Mouse (Mus musculus) E14TG2a.4 (cell line): Measurements from ENCODE around the gene Kcnh7.

Experiments used
- H3K27me3 ChIP-seq: 2 replicates; pipeline ENCODE4 v1.6.1; 2014; ENCODE audit warnings: low read length, control low read depth; ENCODE audit not compliant: insufficient read depth
- H3K36me3 ChIP-seq: 2 replicates; pipeline ENCODE4 v1.6.1; 2014; ENCODE audit warnings: low read length, control low read depth; ENCODE audit not compliant: insufficient read depth
- H3K4me1 ChIP-seq: replicated peaks from 2 replicates; pipeline ENCODE4 v1.6.1; 2014; ENCODE audit warnings: low read depth, low read length, control low read depth
- H3K4me3 ChIP-seq: replicated peaks from 2 replicates; pipeline ENCODE4 v1.5.1; 2014; ENCODE audit warnings: mild to moderate bottlenecking, low read length
- H3K9me3 ChIP-seq: 2 replicates; pipeline ENCODE4 v1.6.1; 2014; ENCODE audit warnings: low read length, control low read depth
- CTCF ChIP-seq: conservative IDR thresholded peaks from 2 replicates; pipeline ENCODE4 v1.5.1; 2014; ENCODE audit warnings: low read length
- NANOG ChIP-seq: IDR thresholded peaks from 2 replicates; pipeline ENCODE4 v1.6.1; 2014; ENCODE audit warnings: borderline replicate concordance, low read length, mixed read lengths
- POU5F1 ChIP-seq: IDR thresholded peaks from 2 replicates; pipeline ENCODE4 v1.6.1; 2014; ENCODE audit warnings: low read length, borderline replicate concordance

Kcnh7 gene

DNA sequence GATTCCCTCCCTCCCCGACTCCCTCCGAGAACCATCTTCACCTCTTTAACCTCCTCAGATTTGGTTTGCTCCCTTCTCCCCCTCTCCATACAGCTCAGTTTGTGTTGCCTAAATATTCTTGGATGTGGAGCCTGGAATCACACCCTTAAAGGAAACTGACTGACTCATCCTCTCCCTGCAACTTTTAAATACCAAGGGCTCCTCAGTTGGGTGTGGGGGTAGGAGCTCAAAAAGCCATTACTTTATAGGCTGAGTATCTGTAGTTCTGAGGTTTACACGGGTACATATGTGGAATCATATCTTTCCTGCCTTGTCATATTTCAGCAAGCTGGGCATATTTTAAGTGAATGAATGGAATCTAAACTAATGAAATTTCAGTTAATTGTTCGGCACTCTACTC lies 174.9 kb downstream of the Kcnh7 start:
- no peaks in the 10 kb centered on the region for H3K9me3 ChIP-seq
- no peak overlapping the region for H3K4me3 ChIP-seq
- H3K4me1 ChIP-seq = no peaks in the 10 kb centered on the region
- no peak for TF ChIP-seq POU5F1
- no peak for TF ChIP-seq CTCF
- no peak for TF ChIP-seq NANOG
- H3K36me3 ChIP-seq = no peaks in the 10 kb centered on the region
- no peaks in the 10 kb centered on the region for H3K27me3 ChIP-seq

- no peak for TF ChIP-seq NANOG
- TF ChIP-seq CTCF = no peak
- TF ChIP-seq POU5F1 = no peak
- no peaks in the 10 kb centered on the region for H3K36me3 ChIP-seq
- no peaks in the 10 kb centered on the region for H3K9me3 ChIP-seq
- no peaks in the 10 kb centered on the region for H3K4me1 ChIP-seq
- no peak overlapping the region for H3K4me3 ChIP-seq
- no peaks in the 10 kb centered on the region for H3K27me3 ChIP-seq
Measured at GRCm38 (mm10) chr2:63002784-63003183, 181.3 kb downstream of the Kcnh7 start.

- TF ChIP-seq NANOG (no peak), CTCF (no peak), POU5F1 (no peak)
- Histone ChIP-seq H3K4me1 (no peaks in the 10 kb centered on the region), H3K4me3 (no peak overlapping the region), H3K9me3 (no peaks in the 10 kb centered on the region), H3K27me3 (no peaks in the 10 kb centered on the region), H3K36me3 (no peaks in the 10 kb centered on the region)
Measured at GRCm38 (mm10) chr2:62997692-62998091, 186.4 kb downstream of the Kcnh7 start.

DNA sequence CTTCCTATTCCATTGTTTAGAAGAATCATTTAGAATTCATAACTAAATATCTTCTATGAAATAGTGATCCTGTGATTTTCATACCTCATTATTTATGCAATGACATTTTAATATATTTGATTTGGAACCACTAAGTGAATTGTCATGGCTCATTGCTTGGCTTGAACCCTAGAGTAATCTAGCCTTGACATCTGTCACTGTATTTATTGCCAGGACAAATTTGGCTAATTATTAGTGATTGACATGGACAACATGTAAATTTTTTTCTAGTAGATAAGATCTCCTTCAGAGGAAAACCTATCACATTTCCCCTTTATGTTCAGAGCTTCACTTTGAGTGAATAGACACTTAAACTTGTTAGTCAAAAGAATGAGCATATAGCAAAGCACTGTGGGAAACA lies 195.5 kb downstream of the Kcnh7 start:
- Histone ChIP-seq H3K4me1 (no peaks in the 10 kb centered on the region), H3K27me3 (no peaks in the 10 kb centered on the region), H3K4me3 (no peak overlapping the region), H3K9me3 (no peaks in the 10 kb centered on the region), H3K36me3 (no peaks in the 10 kb centered on the region)
- no peak for TF ChIP-seq NANOG
- TF ChIP-seq CTCF = no peak
- no peak for TF ChIP-seq POU5F1

DNA sequence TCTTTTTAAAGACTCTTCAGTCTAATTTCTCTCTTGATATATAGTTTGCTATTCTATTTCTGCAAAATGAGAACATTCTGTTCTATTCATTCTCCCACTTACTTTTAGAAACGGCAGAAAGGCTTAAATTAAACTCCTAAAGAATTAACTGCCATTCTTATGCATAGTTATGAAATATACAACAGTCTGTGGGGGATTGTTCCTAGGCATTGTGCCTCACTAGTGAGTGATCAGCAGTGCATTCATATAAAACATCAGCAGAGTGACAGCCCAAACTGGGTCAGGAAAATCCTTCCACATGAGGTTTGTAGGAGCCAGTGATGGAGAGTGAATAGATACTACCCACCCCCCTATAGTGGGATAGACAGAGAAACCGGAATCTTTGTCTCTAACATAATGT lies 200.2 kb downstream of the Kcnh7 start:
- no peak for TF ChIP-seq NANOG
- no peak for TF ChIP-seq CTCF
- TF ChIP-seq POU5F1 = no peak
- Histone ChIP-seq H3K27me3 (no peaks in the 10 kb centered on the region), H3K4me1 (no peaks in the 10 kb centered on the region), H3K9me3 (no peaks in the 10 kb centered on the region), H3K4me3 (no peak overlapping the region), H3K36me3 (no peaks in the 10 kb centered on the region)

DNA sequence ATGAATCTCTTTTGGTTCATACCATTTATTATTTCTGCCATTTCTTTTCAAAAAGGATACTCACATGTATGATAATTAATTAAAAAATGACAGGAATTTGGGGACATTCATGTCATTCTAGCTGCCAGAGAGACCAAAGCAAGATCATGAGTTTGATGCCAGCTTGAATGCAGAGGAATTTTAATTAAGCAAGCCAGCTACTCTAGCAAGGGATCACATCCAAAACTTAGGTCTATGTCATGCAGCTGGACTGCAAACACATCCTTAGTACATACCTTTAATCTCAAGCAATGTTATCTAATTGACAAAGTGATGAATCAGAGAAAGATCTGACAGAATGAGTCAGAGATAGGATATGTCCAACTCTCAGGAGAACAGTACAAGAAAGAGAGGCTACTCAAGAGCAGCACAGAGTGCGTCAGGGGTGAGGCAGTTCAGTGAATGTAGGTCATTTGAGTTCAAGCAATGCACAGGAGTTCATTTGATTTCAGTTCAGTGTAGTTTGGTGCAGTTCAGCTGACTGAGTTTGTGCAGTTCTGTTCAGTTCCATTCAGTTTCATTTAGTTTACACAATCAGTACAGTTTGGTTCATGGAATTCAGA lies 248.7 kb downstream of the Kcnh7 start:
- Histone ChIP-seq H3K4me1 (no peaks in the 10 kb centered on the region), H3K27me3 (no peaks in the 10 kb centered on the region), H3K36me3 (no peaks in the 10 kb centered on the region), H3K9me3 (no peaks in the 10 kb centered on the region), H3K4me3 (no peak overlapping the region)
- TF ChIP-seq CTCF = no peak
- TF ChIP-seq POU5F1 = no peak
- TF ChIP-seq NANOG = no peak

- Histone ChIP-seq H3K4me1 (no peaks in the 10 kb centered on the region), H3K36me3 (no peaks in the 10 kb centered on the region), H3K27me3 (no peaks in the 10 kb centered on the region), H3K9me3 (no peaks in the 10 kb centered on the region), H3K4me3 (no peak overlapping the region)
- TF ChIP-seq NANOG (no peak), CTCF (no peak), POU5F1 (no peak)
Measured at GRCm38 (mm10) chr2:62928494-62928893, 255.6 kb downstream of the Kcnh7 start.

DNA sequence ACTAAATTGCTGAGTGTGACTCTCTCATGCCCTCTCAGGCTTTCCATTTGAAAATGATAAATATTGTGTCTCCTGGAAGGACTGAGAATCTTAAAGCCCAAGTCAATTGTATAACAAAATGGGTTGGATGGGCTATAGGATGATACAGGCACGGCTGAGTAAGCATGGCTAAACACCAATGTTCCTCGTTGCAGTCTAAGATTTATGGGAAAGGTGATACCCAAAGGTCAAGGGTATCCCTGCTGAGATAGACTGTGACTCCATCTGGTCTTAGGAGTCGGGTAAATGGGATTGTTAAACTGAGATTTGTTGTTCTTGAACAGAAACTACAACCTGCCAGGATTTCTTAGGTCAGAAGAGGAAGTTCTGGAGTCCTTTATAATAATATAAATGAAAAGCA lies 256.0 kb downstream of the Kcnh7 start:
- H3K27me3 ChIP-seq = no peaks in the 10 kb centered on the region
- H3K36me3 ChIP-seq = no peaks in the 10 kb centered on the region
- H3K9me3 ChIP-seq = no peaks in the 10 kb centered on the region
- no peak overlapping the region for H3K4me3 ChIP-seq
- no peaks in the 10 kb centered on the region for H3K4me1 ChIP-seq
- TF ChIP-seq CTCF (no peak), NANOG (no peak), POU5F1 (no peak)

DNA sequence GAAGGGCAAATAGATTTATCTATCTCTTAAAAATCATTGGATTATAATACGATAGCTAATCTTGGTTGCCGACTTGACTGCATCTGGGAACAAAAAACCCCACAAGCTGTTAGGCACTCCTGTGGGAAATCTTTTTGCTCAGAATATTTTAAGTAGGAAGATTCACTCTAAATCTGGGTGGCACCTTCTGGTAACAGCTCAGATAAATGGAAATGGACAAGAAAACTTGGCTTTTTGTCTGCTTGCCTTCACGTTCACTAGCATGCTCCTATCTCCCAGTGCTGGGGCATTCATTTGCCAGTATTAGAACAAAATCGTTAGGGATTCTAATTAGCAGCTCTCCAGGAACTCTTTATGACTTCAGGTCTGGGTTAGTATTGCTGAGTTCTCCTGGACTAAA lies 260.3 kb downstream of the Kcnh7 start:
- Histone ChIP-seq H3K9me3 (no peaks in the 10 kb centered on the region), H3K36me3 (no peaks in the 10 kb centered on the region), H3K4me1 (no peaks in the 10 kb centered on the region), H3K4me3 (no peak overlapping the region), H3K27me3 (no peaks in the 10 kb centered on the region)
- TF ChIP-seq CTCF = no peak
- TF ChIP-seq NANOG = no peak
- TF ChIP-seq POU5F1 = no peak
